Mouse (Mus musculus) naive thymus-derived CD4-positive, alpha-beta T cell, adult 2 months (primary cell): Measurements from ENCODE around the gene Dlg5.

Experiments
- DNase-seq: peaks from one replicate; pipeline ENCODE4 v3.0.0-alpha.2; 2011; ENCODE audit warnings: low read depth

Dlg5 gene

GRCm38 (mm10) chr14:24190131-24190530, 55.6 kb downstream of the Dlg5 start:
- no peak for DNase-seq

GRCm38 (mm10) chr14:24189598-24189997, 56.1 kb downstream of the Dlg5 start:
- no peak for DNase-seq

- no peak for DNase-seq
Observed at GRCm38 (mm10) chr14:24185514-24185913, 60.2 kb downstream of the Dlg5 start.

GRCm38 (mm10) chr14:24182955-24183354, 62.8 kb downstream of the Dlg5 start:
- DNase-seq: no peak

- peak; percentile 31 for DNase-seq
Observed at GRCm38 (mm10) chr14:24181811-24182506, 63.8 kb downstream of the Dlg5 start.

GRCm38 (mm10) chr14:24179466-24179991, 66.2 kb downstream of the Dlg5 start:
- no peak for DNase-seq

GRCm38 (mm10) chr14:24176609-24177008, 69.1 kb downstream of the Dlg5 start:
- no peak for DNase-seq

GRCm38 (mm10) chr14:24173326-24173725, 72.4 kb downstream of the Dlg5 start:
- no peak for DNase-seq

- no peak for DNase-seq
Observed at GRCm38 (mm10) chr14:24171639-24172311, 73.9 kb downstream of the Dlg5 start.

GRCm38 (mm10) chr14:24166046-24166445, 79.7 kb downstream of the Dlg5 start:
- DNase-seq: no peak

GRCm38 (mm10) chr14:24164721-24165367, 80.9 kb downstream of the Dlg5 start:
- DNase-seq: no peak

GRCm38 (mm10) chr14:24162856-24163255, 82.9 kb downstream of the Dlg5 start:
- DNase-seq: no peak

- DNase-seq: no peak
Observed at GRCm38 (mm10) chr14:24148892-24149291, 96.8 kb downstream of the Dlg5 start.

- DNase-seq: no peak
Observed at GRCm38 (mm10) chr14:24144821-24145220, 100.9 kb downstream of the Dlg5 start.

GRCm38 (mm10) chr14:24144421-24144820, 101.3 kb downstream of the Dlg5 start:
- DNase-seq: no peak

GRCm38 (mm10) chr14:24142926-24143430, 102.7 kb downstream of the Dlg5 start:
- DNase-seq: no peak

GRCm38 (mm10) chr14:24141727-24142126, 104.0 kb downstream of the Dlg5 start:
- no peak for DNase-seq

- DNase-seq: no peak
Observed at GRCm38 (mm10) chr14:24140297-24140812, 105.4 kb downstream of the Dlg5 start.

- DNase-seq: no peak
Observed at GRCm38 (mm10) chr14:24136908-24137307, 108.8 kb downstream of the Dlg5 start.

- no peak for DNase-seq
Observed at GRCm38 (mm10) chr14:24134623-24135290, 111.0 kb downstream of the Dlg5 start.

- DNase-seq: no peak
Observed at GRCm38 (mm10) chr14:24133801-24134200, 111.9 kb downstream of the Dlg5 start.

- no peak for DNase-seq
Observed at GRCm38 (mm10) chr14:24132092-24132491, 113.6 kb downstream of the Dlg5 start.
